Mouse (Mus musculus): ENCODE data around the gene Ly6g6d. TPM values are rescaled to one million over a fixed set of nuclear protein-coding genes. Genes with fewer than 3 reads are reported as not detected.

The Ly6g6d gene
- polyA plus RNA-seq, 1 experiment = 8.9 TPM

GRCm38 (mm10) chr17:35027277-35028068 lies 50.4 kb downstream of the Ly6g6d start, which contains the start of gene Sapcd1:
Sapcd1 (minus strand) TSS chr17:35028016.
- 62% methylated on average over 13 of the region's 13 CpGs for WGBS
- Histone ChIP-seq H3K4me3 (ENCODE audit: insufficient read depth, low read depth, low read length) (no peak within 1 kb of the TSS), H3K27me3 (replicated peaks; ENCODE audit: control insufficient read depth, insufficient read depth, low read length) (no peaks in the 10 kb centered on the region), H3K27ac (ENCODE audit: insufficient read depth, low read depth, low read length) (no peak within 1 kb of the TSS), H3K4me1 (ENCODE audit: control insufficient read depth, insufficient read depth, low read length) (no peaks in the 10 kb centered on the region), H3K36me3 (ENCODE audit: control insufficient read depth, insufficient read depth, low read length) (no peaks in the 10 kb centered on the region)
- TF ChIP-seq CTCF (conservative IDR thresholded peaks at IDR 0.05; ENCODE audit: insufficient read depth, insufficient read length, low read depth, low read length) (no peak), POLR2A (IDR thresholded peaks at IDR 0.05; ENCODE audit: low read depth, low read length) (no peak)
- DNase-seq = no peak

GRCm38 (mm10) chr17:35026206-35026605 lies 51.7 kb downstream of the Ly6g6d start:
- Histone ChIP-seq H3K27me3 (replicated peaks; ENCODE audit: control insufficient read depth, insufficient read depth, low read length) (no peaks in the 10 kb centered on the region), H3K4me1 (ENCODE audit: control insufficient read depth, insufficient read depth, low read length) (no peaks in the 10 kb centered on the region), H3K27ac (ENCODE audit: insufficient read depth, low read depth, low read length) (no peak overlapping the region), H3K36me3 (ENCODE audit: control insufficient read depth, insufficient read depth, low read length) (no peaks in the 10 kb centered on the region), H3K4me3 (ENCODE audit: insufficient read depth, low read depth, low read length) (no peak overlapping the region)
- DNase-seq = no peak
- WGBS = 81% methylated on average over 5 of the region's 5 CpGs
- no peak for TF ChIP-seq POLR2A (IDR thresholded peaks at IDR 0.05; ENCODE audit: low read depth, low read length)
- TF ChIP-seq CTCF (conservative IDR thresholded peaks at IDR 0.05; ENCODE audit: insufficient read depth, insufficient read length, low read depth, low read length) = no peak

- DNase-seq = no peak
- Histone ChIP-seq H3K27me3 (replicated peaks; ENCODE audit: control insufficient read depth, insufficient read depth, low read length) (no peaks in the 10 kb centered on the region), H3K4me3 (ENCODE audit: insufficient read depth, low read depth, low read length) (no peak overlapping the region), H3K36me3 (ENCODE audit: control insufficient read depth, insufficient read depth, low read length) (no peaks in the 10 kb centered on the region), H3K27ac (ENCODE audit: insufficient read depth, low read depth, low read length) (no peak overlapping the region), H3K4me1 (ENCODE audit: control insufficient read depth, insufficient read depth, low read length) (no peaks in the 10 kb centered on the region)
- TF ChIP-seq POLR2A (IDR thresholded peaks at IDR 0.05; ENCODE audit: low read depth, low read length) (no peak), CTCF (conservative IDR thresholded peaks at IDR 0.05; ENCODE audit: insufficient read depth, insufficient read length, low read depth, low read length) (no peak)
- 59% methylated on average over 10 of the region's 10 CpGs for WGBS
Observed at GRCm38 (mm10) chr17:35024691-35025488, 53.0 kb downstream of the Ly6g6d start.

GRCm38 (mm10) chr17:35024261-35024660 lies 53.6 kb downstream of the Ly6g6d start:
- Histone ChIP-seq H3K27ac (ENCODE audit: insufficient read depth, low read depth, low read length) (no peak overlapping the region), H3K36me3 (ENCODE audit: control insufficient read depth, insufficient read depth, low read length) (no peaks in the 10 kb centered on the region), H3K4me3 (ENCODE audit: insufficient read depth, low read depth, low read length) (no peak overlapping the region), H3K27me3 (replicated peaks; ENCODE audit: control insufficient read depth, insufficient read depth, low read length) (no peaks in the 10 kb centered on the region), H3K4me1 (ENCODE audit: control insufficient read depth, insufficient read depth, low read length) (no peaks in the 10 kb centered on the region)
- TF ChIP-seq POLR2A (IDR thresholded peaks at IDR 0.05; ENCODE audit: low read depth, low read length) (no peak), CTCF (conservative IDR thresholded peaks at IDR 0.05; ENCODE audit: insufficient read depth, insufficient read length, low read depth, low read length) (no peak)
- WGBS = 72% methylated on average over 13 of the region's 13 CpGs
- DNase-seq = no peak

- H3K36me3 ChIP-seq (ENCODE audit: control insufficient read depth, insufficient read depth, low read length) = no peaks in the 10 kb centered on the region
- no peaks in the 10 kb centered on the region for H3K27me3 ChIP-seq (replicated peaks; ENCODE audit: control insufficient read depth, insufficient read depth, low read length)
- H3K4me1 ChIP-seq (ENCODE audit: control insufficient read depth, insufficient read depth, low read length) = no peaks in the 10 kb centered on the region
- no peak overlapping the region for H3K4me3 ChIP-seq (ENCODE audit: insufficient read depth, low read depth, low read length)
- TF ChIP-seq CTCF (conservative IDR thresholded peaks at IDR 0.05; ENCODE audit: insufficient read depth, insufficient read length, low read depth, low read length) (no peak), POLR2A (IDR thresholded peaks at IDR 0.05; ENCODE audit: low read depth, low read length) (no peak)
- DNase-seq = no peak
- WGBS = 64% methylated on average over 4 of the region's 4 CpGs
- no peak overlapping the region for H3K27ac ChIP-seq (ENCODE audit: insufficient read depth, low read depth, low read length)
Observed at GRCm38 (mm10) chr17:35023756-35024155, 54.1 kb downstream of the Ly6g6d start.

GRCm38 (mm10) chr17:35023221-35023620 lies 54.6 kb downstream of the Ly6g6d start:
- no peak overlapping the region for H3K4me3 ChIP-seq (ENCODE audit: insufficient read depth, low read depth, low read length)
- no peak overlapping the region for H3K27ac ChIP-seq (ENCODE audit: insufficient read depth, low read depth, low read length)
- H3K4me1 ChIP-seq (ENCODE audit: control insufficient read depth, insufficient read depth, low read length) = no peaks in the 10 kb centered on the region
- no peaks in the 10 kb centered on the region for H3K27me3 ChIP-seq (replicated peaks; ENCODE audit: control insufficient read depth, insufficient read depth, low read length)
- WGBS = 86% methylated on average over 5 of the region's 5 CpGs
- H3K36me3 ChIP-seq (ENCODE audit: control insufficient read depth, insufficient read depth, low read length) = no peaks in the 10 kb centered on the region
- no peak for TF ChIP-seq CTCF (conservative IDR thresholded peaks at IDR 0.05; ENCODE audit: insufficient read depth, insufficient read length, low read depth, low read length)
- no peak for TF ChIP-seq POLR2A (IDR thresholded peaks at IDR 0.05; ENCODE audit: low read depth, low read length)
- DNase-seq = no peak

GRCm38 (mm10) chr17:35022541-35023060 lies 55.3 kb downstream of the Ly6g6d start:
- no peak for DNase-seq
- Histone ChIP-seq H3K36me3 (ENCODE audit: control insufficient read depth, insufficient read depth, low read length) (no peaks in the 10 kb centered on the region), H3K27ac (ENCODE audit: insufficient read depth, low read depth, low read length) (peak overlapping the region; percentile 32; the same call in 1 of the 2 replicates), H3K4me1 (ENCODE audit: control insufficient read depth, insufficient read depth, low read length) (no peaks in the 10 kb centered on the region), H3K4me3 (ENCODE audit: insufficient read depth, low read depth, low read length) (no peak overlapping the region), H3K27me3 (replicated peaks; ENCODE audit: control insufficient read depth, insufficient read depth, low read length) (no peaks in the 10 kb centered on the region)
- no peak for TF ChIP-seq POLR2A (IDR thresholded peaks at IDR 0.05; ENCODE audit: low read depth, low read length)
- TF ChIP-seq CTCF (conservative IDR thresholded peaks at IDR 0.05; ENCODE audit: insufficient read depth, insufficient read length, low read depth, low read length) = no peak
- 92% methylated on average over 8 of the region's 8 CpGs for WGBS

Data from kidney, adult 2 months (tissue).